Mouse (Mus musculus): ENCODE results near the gene Fgr.
A peak's percentile ranks its signal among the peaks of the same experiment; 100 is the strongest.

DNA sequence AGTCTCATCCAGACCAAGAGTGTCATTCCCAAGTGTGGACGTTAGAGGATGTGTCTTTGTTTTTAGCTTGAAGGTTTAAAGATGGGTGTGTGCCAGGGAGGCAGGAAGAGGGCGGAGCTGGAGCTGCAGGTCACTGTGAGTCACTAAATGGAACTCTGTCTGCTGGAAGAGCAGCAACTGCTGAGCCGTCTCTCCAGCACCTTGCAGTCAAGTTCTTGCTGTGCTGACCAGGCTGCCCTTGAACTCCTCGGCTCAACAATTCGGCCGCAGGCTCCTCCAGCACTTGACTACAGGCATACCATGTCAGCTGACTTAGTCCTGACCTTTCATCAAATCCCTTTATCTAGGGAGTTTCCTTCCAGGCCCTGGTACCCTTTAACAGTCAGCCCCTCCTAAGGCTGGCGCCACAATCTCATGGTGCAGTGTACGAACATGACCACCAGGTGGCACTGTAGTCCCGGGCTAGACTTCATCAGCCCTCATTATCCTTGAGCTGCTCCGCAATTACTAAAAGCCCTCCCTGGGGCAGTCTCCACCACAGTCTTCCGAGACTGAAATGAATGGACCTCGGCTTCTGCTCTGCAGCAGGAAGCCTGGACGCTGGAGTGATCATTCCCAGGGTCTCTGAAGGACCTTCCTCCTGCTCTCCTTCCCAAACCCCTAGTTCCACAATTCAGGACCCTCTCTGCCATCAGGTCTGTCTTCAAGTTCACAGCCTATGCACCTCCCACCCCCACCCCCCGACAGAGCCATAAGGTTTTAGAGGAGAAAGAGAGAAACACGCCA, 28.4 kb upstream of the Fgr start:
- TF ChIP-seq CTCF (IDR thresholded peaks at IDR 0.05; ENCODE audit: low read depth, low read length) (peak; percentile 96), TAL1 (conservative IDR thresholded peaks at IDR 0.05; ENCODE audit: low read depth, low read length) (no peak), GATA1 (IDR thresholded peaks at IDR 0.05; ENCODE audit: borderline replicate concordance, low read length) (no peak), GATA2 (IDR thresholded peaks at IDR 0.05; ENCODE audit: borderline replicate concordance, low read depth, low read length) (no peak)

Data from G1E (cell line).